Mouse (Mus musculus) hindbrain, embryonic 11.5 days (tissue): Measurements from ENCODE around the gene Tcl1. TPM values are rescaled to one million over a fixed set of nuclear protein-coding genes. Genes with fewer than 3 reads are reported as not detected.
"Not testable (repeated sequence)": the region's sequence is repeated elsewhere in the genome, so short reads cannot be mapped to it uniquely, and the experiment has no call there.

ENCODE experiments used
- ATAC-seq: fragments of 200-750 bp; cut with Nextera tagmentation; 2 replicates; pipeline ENCODE4 v1.8.0; 2017; ENCODE audit warnings: mild to moderate bottlenecking, moderate TSS enrichment, moderate library complexity; ENCODE audit not compliant: low FRiP score
- DNase-seq: peaks from one replicate; pipeline ENCODE4 v3.0.0-alpha.2; 2015; ENCODE audit warnings: low spot score
- H3K27ac ChIP-seq: fragments of 300-500 bp; sonication (generic); 2 replicates; pipeline ENCODE4 v1.5.1; 2014; ENCODE audit warnings: mild to moderate bottlenecking, low read depth, low read length
- H3K27me3 ChIP-seq: fragments of 300-500 bp; sonication (generic); 2 replicates; pipeline ENCODE4 v1.6.1; 2014; ENCODE audit warnings: mild to moderate bottlenecking, low read length, moderate library complexity, mixed read lengths; ENCODE audit not compliant: control insufficient read depth, insufficient read depth
- H3K36me3 ChIP-seq: fragments of 300-500 bp; sonication (generic); 2 replicates; pipeline ENCODE4 v1.6.1; 2014; ENCODE audit warnings: mild to moderate bottlenecking, low read length, moderate library complexity, mixed read lengths; ENCODE audit not compliant: control insufficient read depth, insufficient read depth
- H3K4me1 ChIP-seq: fragments of 300-500 bp; sonication (generic); replicated peaks from 2 replicates; pipeline ENCODE4 v1.6.1; 2014; ENCODE audit warnings: low read length, mixed read lengths; ENCODE audit not compliant: control insufficient read depth, insufficient read depth
- H3K4me2 ChIP-seq: fragments of 300-500 bp; sonication (generic); replicated peaks from 2 replicates; pipeline ENCODE4 v1.6.1; 2014; ENCODE audit warnings: mild to moderate bottlenecking, low read depth, low read length
- H3K4me3 ChIP-seq: fragments of 300-500 bp; sonication (generic); 2 replicates; pipeline ENCODE4 v1.5.1; 2014; ENCODE audit warnings: low read depth, low read length
- H3K9ac ChIP-seq: fragments of 300-500 bp; sonication (generic); 2 replicates; pipeline ENCODE4 v1.6.1; 2014; ENCODE audit warnings: low read depth, low read length
- H3K9me3 ChIP-seq: fragments of 300-500 bp; sonication (generic); 2 replicates; pipeline ENCODE4 v1.6.1; 2016; ENCODE audit warnings: low read length; ENCODE audit not compliant: control insufficient read depth
- WGBS: fragments of 180-500 bp; shearing (Covaris S2); extraction: QIAGEN DNeasy Blood & Tissue Kit; methylation state at CpG from one replicate; pipeline ENCODE4 v1.1.7; 2014; 5-methylcytosine and 5-hydroxymethylcytosine counted together
- polyA plus RNA-seq: library from polyadenylated mRNA; unstranded; fragments of >200 nt; fragmentation: Nextera tagmentation; extraction: Ambion mirVana; gene quantifications from 2 replicates; pipeline ENCODE4 v1.2.1, GENCODE M21; 2014

The Tcl1 gene
- polyA plus RNA-seq, 1 experiment from 2014 or later: not detected

DNA sequence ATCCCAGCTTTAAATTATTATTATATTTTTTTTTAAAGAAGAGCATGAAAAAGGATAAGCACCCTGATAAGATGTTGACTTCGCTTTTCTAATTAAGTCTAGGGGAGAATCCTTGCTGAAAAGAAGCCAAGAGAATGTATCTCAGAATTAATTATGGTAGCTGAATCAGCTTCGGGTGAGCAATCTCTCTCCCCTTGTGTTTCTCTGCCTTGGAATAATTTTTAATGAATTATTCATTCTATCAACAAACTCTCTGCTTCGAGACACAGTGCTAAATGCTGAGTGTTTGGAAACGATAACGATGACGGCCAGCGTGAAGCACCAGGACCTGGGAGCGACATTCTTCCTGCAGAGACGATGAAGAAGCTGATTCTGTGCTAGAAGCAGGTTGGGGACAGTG is 16.5 kb upstream of the Tcl1 start:
- no peaks in the 10 kb centered on the region for H3K36me3 ChIP-seq
- H3K4me2 ChIP-seq: no peak overlapping the region
- 85% methylated on average over 9 of the region's 9 CpGs for WGBS
- no peak overlapping the region for H3K27ac ChIP-seq
- no peak overlapping the region for H3K9ac ChIP-seq
- H3K27me3 ChIP-seq: no peaks in the 10 kb centered on the region
- ATAC-seq: no peak
- no peak for DNase-seq
- no peaks in the 10 kb centered on the region for H3K4me1 ChIP-seq
- no peak overlapping the region for H3K4me3 ChIP-seq
- no peaks in the 10 kb centered on the region for H3K9me3 ChIP-seq

DNA sequence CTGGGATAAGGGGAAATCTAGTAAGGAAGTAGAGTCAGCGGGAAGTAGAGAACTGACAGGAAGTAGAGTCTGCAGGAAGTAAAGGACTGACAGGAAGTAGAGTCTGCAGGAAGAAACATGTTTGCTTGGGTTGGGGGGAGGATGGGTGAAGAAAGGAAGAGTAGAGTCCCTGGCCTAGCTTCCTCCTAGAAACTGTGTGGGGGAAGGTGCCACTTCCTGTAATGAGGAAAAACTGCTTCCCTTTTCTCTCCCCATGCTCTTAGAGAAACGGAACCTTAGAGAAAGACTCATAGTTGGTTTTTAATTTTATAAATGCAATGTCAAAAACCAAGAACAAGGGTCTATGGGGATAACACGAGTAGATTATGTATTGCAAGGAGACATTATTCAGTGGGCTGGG is 12.5 kb upstream of the Tcl1 start:
- ATAC-seq: no peak
- H3K4me1 ChIP-seq: no peaks in the 10 kb centered on the region
- WGBS: 89% methylated on average over 3 of the region's 3 CpGs
- H3K9me3 ChIP-seq: no peaks in the 10 kb centered on the region
- no peak overlapping the region for H3K9ac ChIP-seq
- no peak overlapping the region for H3K4me3 ChIP-seq
- H3K36me3 ChIP-seq: no peaks in the 10 kb centered on the region
- H3K27ac ChIP-seq: no peak overlapping the region
- no peak overlapping the region for H3K4me2 ChIP-seq
- no peaks in the 10 kb centered on the region for H3K27me3 ChIP-seq
- no peak for DNase-seq

DNA sequence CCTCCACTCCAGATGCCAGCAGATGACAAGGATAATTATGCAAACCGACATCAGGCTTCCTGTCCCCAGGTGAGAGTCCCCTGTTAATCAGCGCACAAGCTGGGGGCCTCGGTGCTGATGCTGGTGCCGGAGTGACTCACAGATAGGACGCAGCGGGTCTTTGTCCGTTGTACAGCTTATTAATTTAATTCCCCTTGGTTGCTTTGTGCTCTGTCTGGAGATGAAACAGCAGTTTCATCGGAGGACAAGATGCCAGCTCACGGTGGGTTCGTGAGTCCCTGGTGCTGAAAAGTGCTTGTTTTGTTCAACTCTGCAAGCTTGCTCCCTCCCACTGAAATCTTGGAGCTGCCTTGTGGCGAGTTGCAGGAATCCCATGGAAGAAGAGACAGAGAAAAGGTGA is 11.8 kb upstream of the Tcl1 start:
- DNase-seq (no peak), ATAC-seq (no peak)
- Histone ChIP-seq H3K4me3 (no peak overlapping the region), H3K4me2 (no peak overlapping the region), H3K36me3 (no peaks in the 10 kb centered on the region), H3K9me3 (no peaks in the 10 kb centered on the region), H3K27me3 (no peaks in the 10 kb centered on the region), H3K9ac (no peak overlapping the region), H3K4me1 (no peaks in the 10 kb centered on the region), H3K27ac (no peak overlapping the region)
- WGBS: 68% methylated on average over 11 of the region's 11 CpGs

DNA sequence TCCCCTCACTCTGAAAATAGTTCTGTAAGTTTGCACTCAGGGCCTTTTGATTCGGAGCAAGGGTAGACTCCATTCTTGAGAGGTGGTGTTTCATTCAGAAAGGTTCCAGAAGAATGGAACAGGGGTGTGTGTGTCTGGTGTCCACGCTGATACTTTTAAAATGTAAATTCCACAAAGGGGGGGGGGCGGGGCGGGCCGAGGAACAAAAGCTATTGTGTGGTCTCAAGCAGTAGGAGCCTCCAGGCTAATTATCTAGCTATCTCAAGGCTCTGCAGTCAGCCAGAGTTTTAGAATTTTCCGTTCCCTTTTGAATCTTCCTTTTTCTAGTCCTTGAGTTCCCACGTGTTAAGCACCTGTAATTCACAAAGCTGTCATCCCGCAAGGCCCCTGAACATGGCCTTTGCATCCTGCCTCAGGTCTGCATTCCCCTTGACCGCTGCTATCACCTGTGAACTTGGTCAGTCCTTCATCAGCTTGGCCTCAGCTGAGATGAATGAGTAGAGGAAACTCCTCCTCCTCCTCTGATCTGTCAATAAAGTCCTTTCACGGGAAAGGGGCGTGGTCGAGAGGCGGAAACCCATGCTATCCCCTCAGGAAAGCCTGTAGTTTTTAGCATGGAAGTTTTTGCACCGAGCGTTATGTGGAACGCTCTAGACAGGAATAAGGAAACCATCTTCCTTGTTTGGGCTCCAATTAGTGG is 2.2 kb upstream of the Tcl1 start:
- no peak for DNase-seq
- peaks cover 4% of the 10 kb centered on the region for H3K4me1 ChIP-seq

DNA sequence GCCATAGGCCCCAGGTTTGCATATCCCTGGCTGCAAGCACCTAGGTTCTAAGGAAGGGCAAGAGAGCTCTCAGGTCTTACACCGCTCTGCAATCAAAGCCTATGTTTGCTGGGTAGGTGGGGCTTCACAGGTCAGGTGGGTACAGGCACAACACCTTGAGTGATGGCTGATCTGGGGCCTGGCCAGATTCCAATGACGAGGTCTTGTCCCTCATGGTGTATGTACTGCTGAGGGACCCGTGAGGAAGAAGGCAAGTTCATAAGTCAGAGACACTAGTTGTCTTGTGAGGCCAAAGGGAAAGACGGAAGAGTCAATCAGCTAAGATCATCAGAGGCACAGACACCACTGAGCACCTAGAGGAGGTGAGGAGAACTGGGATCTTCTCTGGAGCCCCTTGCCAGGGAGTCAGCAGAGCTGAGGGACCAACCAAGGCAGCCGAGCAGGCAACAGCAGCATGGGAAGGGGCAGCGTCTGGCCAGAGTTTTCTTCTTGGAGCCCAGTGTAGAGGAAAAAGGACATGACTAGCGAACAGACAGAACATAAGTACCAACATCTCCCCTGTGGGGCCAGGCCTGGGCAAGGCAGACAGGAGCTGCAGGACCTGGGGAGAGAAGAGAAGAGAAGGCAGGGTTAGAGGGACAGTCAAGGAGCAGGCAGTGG is 5.4 kb downstream of the Tcl1 start:
- ATAC-seq (no peak), DNase-seq (no peak)
- 87% methylated on average over 7 of the region's 7 CpGs for WGBS
- no peak overlapping the region for H3K27ac ChIP-seq
- no peaks in the 10 kb centered on the region for H3K4me1 ChIP-seq
- no peaks in the 10 kb centered on the region for H3K9me3 ChIP-seq
- no peaks in the 10 kb centered on the region for H3K36me3 ChIP-seq
- H3K27me3 ChIP-seq: no peaks in the 10 kb centered on the region
- H3K9ac ChIP-seq: no peak overlapping the region
- H3K4me2 ChIP-seq: no peak overlapping the region
- H3K4me3 ChIP-seq: no peak overlapping the region

More for the DNA sequence above, 2.2 kb upstream of the Tcl1 start:
- H3K4me3 ChIP-seq: no peak overlapping the region
- no peaks in the 10 kb centered on the region for H3K27me3 ChIP-seq
- no peaks in the 10 kb centered on the region for H3K9me3 ChIP-seq
- H3K9ac ChIP-seq: no peak overlapping the region
- no peak overlapping the region for H3K27ac ChIP-seq
- no peak overlapping the region for H3K4me2 ChIP-seq
- 46% methylated on average over 16 of the region's 16 CpGs for WGBS
- no peaks in the 10 kb centered on the region for H3K36me3 ChIP-seq
- ATAC-seq: no peak

DNA sequence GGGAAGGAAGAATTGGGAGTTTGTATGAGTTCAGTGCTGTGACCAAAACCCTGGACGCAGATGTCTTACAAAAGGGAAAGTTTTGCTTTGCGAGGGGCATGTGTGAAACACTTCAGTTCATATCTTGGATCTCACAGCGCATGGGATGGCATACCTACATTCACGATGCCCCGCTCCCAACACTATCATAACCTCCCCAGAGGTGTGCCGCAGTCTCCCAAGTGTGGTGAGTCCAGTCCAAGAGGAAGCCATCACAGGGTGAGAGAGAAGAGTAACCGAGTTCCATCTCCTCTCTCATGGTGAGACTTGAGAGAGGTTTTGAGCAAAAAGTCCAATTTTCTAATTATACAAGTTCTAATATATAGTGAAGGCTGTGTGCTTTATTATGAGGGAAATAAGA is 13.4 kb downstream of the Tcl1 start:
- H3K27me3 ChIP-seq: no peaks in the 10 kb centered on the region
- 90% methylated on average over 7 of the region's 7 CpGs for WGBS
- H3K9me3 ChIP-seq: no peaks in the 10 kb centered on the region
- DNase-seq (no peak), ATAC-seq (no peak)
- H3K36me3 ChIP-seq: no peaks in the 10 kb centered on the region
- H3K9ac ChIP-seq: no peak overlapping the region
- no peak overlapping the region for H3K4me3 ChIP-seq
- no peak overlapping the region for H3K27ac ChIP-seq
- H3K4me1 ChIP-seq: no peaks in the 10 kb centered on the region
- H3K4me2 ChIP-seq: no peak overlapping the region

DNA sequence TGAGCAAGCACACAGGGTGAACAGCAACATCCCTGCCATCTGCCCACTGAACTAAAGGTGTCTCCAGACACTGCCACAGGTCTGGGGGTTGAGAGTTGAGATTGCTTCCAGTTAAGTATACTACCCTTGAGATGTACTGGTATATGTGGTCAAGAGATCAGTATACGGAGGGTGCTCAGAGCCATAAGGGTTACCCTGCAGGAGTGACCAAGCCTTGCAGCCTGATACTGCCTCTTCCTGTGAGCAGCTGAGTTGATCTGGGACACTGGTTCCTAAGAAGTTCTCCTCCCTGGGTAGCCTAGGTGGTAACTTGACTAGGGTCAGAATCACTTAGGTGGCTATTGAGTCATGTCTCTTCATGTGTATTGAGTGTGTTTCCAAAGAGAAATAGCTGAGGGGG is 14.2 kb downstream of the Tcl1 start:
- Histone ChIP-seq H3K27ac (no peak overlapping the region), H3K36me3 (no peaks in the 10 kb centered on the region), H3K9ac (no peak overlapping the region), H3K4me3 (no peak overlapping the region), H3K4me1 (no peaks in the 10 kb centered on the region), H3K9me3 (no peaks in the 10 kb centered on the region), H3K4me2 (no peak overlapping the region), H3K27me3 (no peaks in the 10 kb centered on the region)
- ATAC-seq (no peak), DNase-seq (no peak)
- 100% methylated on average over 1 of the region's 1 CpGs for WGBS

DNA sequence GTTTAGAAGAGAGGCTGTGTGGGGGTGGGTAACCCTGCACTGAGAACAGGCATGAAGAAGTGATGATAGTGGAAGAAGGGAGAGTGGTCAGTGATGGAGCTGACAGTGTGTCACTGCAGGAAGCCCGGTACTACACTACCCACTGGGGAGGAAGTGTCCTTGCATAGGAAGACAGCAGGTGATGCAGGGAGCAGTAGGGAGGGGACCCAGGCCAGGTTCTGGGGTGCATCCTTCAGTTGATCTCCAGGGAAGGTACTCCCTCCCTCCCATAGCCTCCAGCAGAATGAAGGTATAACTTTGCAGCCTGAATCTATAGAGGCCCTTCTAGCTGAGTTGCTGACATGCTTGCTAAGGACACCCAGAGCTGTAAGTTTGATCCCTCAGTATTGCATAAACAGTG is 15.5 kb downstream of the Tcl1 start:
- DNase-seq (no peak), ATAC-seq (no peak)
- no peak overlapping the region for H3K4me3 ChIP-seq
- H3K27ac ChIP-seq: no peak overlapping the region
- H3K4me1 ChIP-seq: no peaks in the 10 kb centered on the region
- no peaks in the 10 kb centered on the region for H3K27me3 ChIP-seq
- H3K36me3 ChIP-seq: no peaks in the 10 kb centered on the region
- no peaks in the 10 kb centered on the region for H3K9me3 ChIP-seq
- no peak overlapping the region for H3K4me2 ChIP-seq
- 76% methylated on average over 1 of the region's 1 CpGs for WGBS
- H3K9ac ChIP-seq: no peak overlapping the region

DNA sequence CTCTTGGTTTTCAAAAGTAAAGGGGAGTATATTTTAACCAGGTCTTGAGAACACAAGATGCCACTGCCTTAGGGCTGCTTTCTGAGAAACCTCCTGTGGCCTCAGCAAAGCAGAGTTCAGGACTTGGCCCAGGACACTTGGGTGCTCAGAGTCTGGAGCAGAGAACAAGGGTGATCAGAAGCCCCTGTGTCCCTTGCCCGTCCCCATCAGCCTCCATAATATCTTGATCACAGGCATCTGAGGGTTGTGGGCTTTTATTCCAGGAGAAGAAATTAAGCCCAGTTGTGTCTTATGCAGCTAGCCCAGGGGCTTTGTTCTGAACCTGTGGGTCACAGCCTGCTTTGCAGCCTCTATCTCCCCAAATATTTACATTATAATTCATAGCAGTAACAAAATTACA is 20.9 kb downstream of the Tcl1 start, which contains the start of gene Tcl1b4:
Tcl1b4 (plus strand) TSS at position 301 of the 400 bp plus-strand sequence.
- DNase-seq, H3K27me3 ChIP-seq, H3K4me1 ChIP-seq, H3K4me2 ChIP-seq, H3K9me3 ChIP-seq, H3K4me3 ChIP-seq, ATAC-seq, H3K27ac ChIP-seq, H3K36me3 ChIP-seq, H3K9ac ChIP-seq: not testable (repeated sequence)
- WGBS: 100% methylated on average over 1 of the region's 1 CpGs
